Mouse (Mus musculus) ES-E14 (cell line): Measurements from ENCODE around the gene Ddx55.

Experiments used
- HCFC1 ChIP-seq: IDR thresholded peaks from 2 replicates; pipeline ENCODE4 v1.6.1; 2012; ENCODE audit warnings: low read length, inconsistent platforms, borderline replicate concordance; ENCODE audit not compliant: insufficient read depth
- MAFK ChIP-seq: IDR thresholded peaks from 2 replicates; pipeline ENCODE4 v1.6.1; 2014; ENCODE audit warnings: mild to moderate bottlenecking, low read depth, low read length, inconsistent platforms; ENCODE audit not compliant: insufficient read depth
- ZC3H11A ChIP-seq: IDR thresholded peaks from 2 replicates; pipeline ENCODE4 v1.6.1; 2012; ENCODE audit warnings: low read depth, mild to moderate bottlenecking, inconsistent platforms, low read length, borderline replicate concordance

GRCm38 (mm10) chr5:124528351-124528750 is 24.3 kb upstream of the Ddx55 start:
- TF ChIP-seq HCFC1 (no peak), MAFK (no peak), ZC3H11A (no peak)
